Mouse (Mus musculus) G1E (cell line): ENCODE data around the gene Sstr2.

ENCODE experiments used
- CTCF ChIP-seq: IDR thresholded peaks from 2 replicates; pipeline ENCODE4 v1.5.1; 2012; ENCODE audit warnings: low read depth, low read length, inconsistent platforms, mixed read lengths
- GATA1 ChIP-seq: IDR thresholded peaks from 2 replicates; pipeline ENCODE4 v1.6.1; 2012; ENCODE audit warnings: borderline replicate concordance, low read length, inconsistent platforms, mixed read lengths
- GATA2 ChIP-seq: IDR thresholded peaks from 2 replicates; pipeline ENCODE4 v1.6.1; 2012; ENCODE audit warnings: low read depth, low read length, inconsistent platforms, borderline replicate concordance
- POLR2AphosphoS5 ChIP-seq: IDR thresholded peaks from 2 replicates; pipeline ENCODE4 v1.6.1; 2012; ENCODE audit warnings: low read depth, low read length, inconsistent platforms; ENCODE audit not compliant: insufficient replicate concordance
- TAL1 ChIP-seq: conservative IDR thresholded peaks from 2 replicates; pipeline ENCODE4 v1.6.1; 2012; ENCODE audit warnings: low read depth, low read length, inconsistent platforms, mixed read lengths

DNA sequence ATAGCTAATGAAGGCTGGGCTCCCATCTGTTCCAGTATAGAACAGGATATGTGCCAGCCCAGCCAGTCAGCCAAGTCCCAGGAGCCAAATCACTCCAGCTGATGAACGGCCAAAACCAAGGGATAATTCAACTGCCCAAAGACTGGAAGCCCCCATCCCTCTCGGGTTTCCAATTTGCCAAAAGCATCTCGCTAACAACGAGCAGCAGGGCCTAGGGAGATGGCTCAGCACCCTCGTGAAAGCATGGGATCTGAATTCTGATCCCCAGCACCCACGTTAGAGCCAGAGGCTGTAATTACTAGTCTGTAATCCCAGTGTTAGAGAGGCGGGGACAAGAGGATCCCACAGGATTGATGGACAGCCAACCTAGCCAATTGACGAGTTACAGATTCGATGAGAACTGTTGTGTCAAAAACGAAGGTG lies 15.6 kb downstream of the Sstr2 start:
- TF ChIP-seq GATA1: no peak
- TF ChIP-seq TAL1: no peak
- no peak for TF ChIP-seq CTCF
- no peak for TF ChIP-seq POLR2AphosphoS5
- TF ChIP-seq GATA2: no peak
